Mouse (Mus musculus) cerebellum, adult 2 months (tissue): ENCODE measurements around the gene Usp10.

Experiments used
- CTCF ChIP-seq: fragments of 200-500 bp; IDR thresholded peaks from 2 replicates; pipeline ENCODE4 v1.5.1; 2011; ENCODE audit warnings: low read depth, mild to moderate bottlenecking, control low read depth, low read length, moderate library complexity, borderline replicate concordance; ENCODE audit not compliant: insufficient read depth
- POLR2A ChIP-seq: fragments of 200-500 bp; IDR thresholded peaks from 2 replicates; pipeline ENCODE4 v1.6.1; 2011; ENCODE audit warnings: low read length, control low read depth, borderline replicate concordance; ENCODE audit not compliant: insufficient read depth

GRCm38 (mm10) chr8:119939336-119939735 is 29.2 kb downstream of the Usp10 start:
- no peak for TF ChIP-seq POLR2A
- TF ChIP-seq CTCF = no peak
